Mouse (Mus musculus): Measurements from ENCODE around the gene C1qtnf7. TPM values are rescaled to one million over a fixed set of nuclear protein-coding genes. Genes with fewer than 3 reads are reported as not detected.

C1qtnf7 gene
- polyA plus RNA-seq, 1 experiment, result 0.39 TPM

DNA sequence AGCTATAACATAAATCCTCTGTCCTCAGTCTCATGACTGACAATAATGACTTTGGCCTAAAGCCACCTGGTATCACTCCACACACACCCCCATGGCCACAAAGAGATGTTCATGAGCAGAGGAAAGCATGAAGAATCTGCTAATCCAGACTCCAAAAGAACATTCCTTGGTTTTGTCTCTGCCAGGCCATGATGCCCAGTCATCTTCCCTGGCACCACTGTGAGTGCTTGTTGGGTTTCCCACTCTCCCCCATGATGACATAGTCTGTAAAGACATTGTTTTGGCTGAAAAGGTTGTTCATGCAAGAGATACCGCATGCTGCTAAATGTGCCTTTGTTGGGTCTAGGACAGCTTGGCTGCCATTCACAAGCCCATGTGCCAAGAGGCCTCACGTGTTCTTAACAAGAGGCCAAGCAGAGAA lies 75.0 kb downstream of the C1qtnf7 start:
- H3K4me3 ChIP-seq (replicated peaks; ENCODE audit: insufficient read depth, low read depth, low read length), result no peak overlapping the region
- H3K4me1 ChIP-seq (ENCODE audit: control insufficient read depth, insufficient read depth, low read length), result peaks cover 3% of the 10 kb centered on the region; the same call in 1 of the 2 replicates
- no peak overlapping the region for H3K27ac ChIP-seq (ENCODE audit: insufficient read depth, low read length)
- WGBS, result 18% methylated on average over 2 of the region's 2 CpGs
- DNase-seq, result peak in 1 of 2 experiments; percentile 2
- TF ChIP-seq CTCF (IDR thresholded peaks at IDR 0.05; ENCODE audit: borderline replicate concordance, insufficient read depth, low read depth, low read length) (no peak), POLR2A (IDR thresholded peaks at IDR 0.05; ENCODE audit: borderline replicate concordance, insufficient read depth, low read length) (no peak)
- H3K27me3 ChIP-seq (ENCODE audit: control insufficient read depth, insufficient read depth, low read length), result no peaks in the 10 kb centered on the region

DNA sequence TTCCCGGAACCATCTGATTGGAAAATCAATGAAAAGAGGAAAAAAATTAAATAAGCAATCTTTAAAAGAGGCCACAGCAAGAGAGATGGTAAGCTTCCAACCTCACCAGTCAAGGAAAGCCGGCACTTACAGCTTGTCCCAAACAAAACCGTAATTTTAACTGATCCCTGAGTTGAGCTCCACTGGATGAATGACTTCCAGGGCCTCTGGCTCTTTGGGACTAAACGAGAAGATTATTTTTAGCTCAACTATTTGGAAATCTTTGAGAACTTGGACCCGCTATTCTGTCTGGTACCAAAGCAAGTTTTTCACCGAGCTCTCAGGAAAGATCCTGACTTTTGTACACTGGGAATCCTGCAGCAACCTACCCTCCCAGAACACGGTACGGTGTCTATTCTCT lies 86.3 kb downstream of the C1qtnf7 start:
- WGBS, result 89% methylated on average over 8 of the region's 8 CpGs
- no peak for DNase-seq
- TF ChIP-seq CTCF (IDR thresholded peaks at IDR 0.05; ENCODE audit: borderline replicate concordance, insufficient read depth, low read depth, low read length), result no peak
- no peak for TF ChIP-seq POLR2A (IDR thresholded peaks at IDR 0.05; ENCODE audit: borderline replicate concordance, insufficient read depth, low read length)
- Histone ChIP-seq H3K4me3 (replicated peaks; ENCODE audit: insufficient read depth, low read depth, low read length) (no peak overlapping the region), H3K27me3 (ENCODE audit: control insufficient read depth, insufficient read depth, low read length) (no peaks in the 10 kb centered on the region), H3K27ac (ENCODE audit: insufficient read depth, low read length) (no peak overlapping the region), H3K4me1 (ENCODE audit: control insufficient read depth, insufficient read depth, low read length) (no peaks in the 10 kb centered on the region)

DNA sequence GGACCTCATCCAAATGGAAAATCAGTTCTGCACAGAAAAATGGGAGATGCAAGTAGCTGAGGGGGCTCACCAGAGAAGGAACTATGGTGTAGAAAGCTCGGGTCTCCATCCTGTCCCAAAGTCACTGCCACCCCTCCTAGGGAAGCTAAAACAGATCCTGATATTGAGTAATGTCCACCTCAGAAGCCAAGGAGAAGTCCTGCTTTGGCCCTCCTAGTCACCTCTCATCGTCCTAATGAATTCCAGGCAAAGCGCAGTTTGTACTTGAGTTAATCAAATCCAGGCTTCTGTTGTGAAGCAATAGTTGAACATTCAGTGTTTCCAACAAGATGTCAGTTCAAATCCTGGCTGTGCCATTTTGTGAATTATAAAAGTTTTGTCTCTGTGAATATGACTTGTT lies 87.2 kb downstream of the C1qtnf7 start:
- no peak for DNase-seq
- 92% methylated on average over 3 of the region's 3 CpGs for WGBS
- H3K27ac ChIP-seq (ENCODE audit: insufficient read depth, low read length), result no peak overlapping the region
- H3K4me3 ChIP-seq (replicated peaks; ENCODE audit: insufficient read depth, low read depth, low read length), result no peak overlapping the region
- TF ChIP-seq POLR2A (IDR thresholded peaks at IDR 0.05; ENCODE audit: borderline replicate concordance, insufficient read depth, low read length), result no peak
- no peak for TF ChIP-seq CTCF (IDR thresholded peaks at IDR 0.05; ENCODE audit: borderline replicate concordance, insufficient read depth, low read depth, low read length)
- H3K27me3 ChIP-seq (ENCODE audit: control insufficient read depth, insufficient read depth, low read length), result no peaks in the 10 kb centered on the region
- H3K4me1 ChIP-seq (ENCODE audit: control insufficient read depth, insufficient read depth, low read length), result no peaks in the 10 kb centered on the region

DNA sequence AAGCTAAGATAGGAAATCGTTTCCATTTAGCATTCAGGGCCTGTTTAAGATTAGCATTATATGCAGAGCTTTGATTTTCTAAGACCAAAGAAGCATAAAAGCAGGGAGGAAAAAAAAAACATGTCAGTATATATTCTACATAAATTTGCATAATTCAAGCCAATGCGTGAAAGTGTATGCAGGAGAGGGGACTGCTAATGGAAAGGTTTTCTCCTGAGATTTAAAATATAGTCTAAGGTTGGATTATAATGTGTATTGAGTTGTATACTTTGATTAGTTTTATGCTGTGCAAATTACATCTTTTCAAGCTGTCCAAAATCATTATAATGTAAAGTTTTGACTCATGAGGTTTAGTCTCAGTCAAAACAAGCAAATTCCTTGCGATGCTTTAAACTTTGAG lies 88.2 kb downstream of the C1qtnf7 start:
- H3K27me3 ChIP-seq (ENCODE audit: control insufficient read depth, insufficient read depth, low read length), result no peaks in the 10 kb centered on the region
- H3K4me1 ChIP-seq (ENCODE audit: control insufficient read depth, insufficient read depth, low read length), result no peaks in the 10 kb centered on the region
- no peak overlapping the region for H3K27ac ChIP-seq (ENCODE audit: insufficient read depth, low read length)
- 64% methylated on average over 3 of the region's 3 CpGs for WGBS
- TF ChIP-seq CTCF (IDR thresholded peaks at IDR 0.05; ENCODE audit: borderline replicate concordance, insufficient read depth, low read depth, low read length) (no peak), POLR2A (IDR thresholded peaks at IDR 0.05; ENCODE audit: borderline replicate concordance, insufficient read depth, low read length) (no peak)
- no peak overlapping the region for H3K4me3 ChIP-seq (replicated peaks; ENCODE audit: insufficient read depth, low read depth, low read length)
- no peak for DNase-seq

DNA sequence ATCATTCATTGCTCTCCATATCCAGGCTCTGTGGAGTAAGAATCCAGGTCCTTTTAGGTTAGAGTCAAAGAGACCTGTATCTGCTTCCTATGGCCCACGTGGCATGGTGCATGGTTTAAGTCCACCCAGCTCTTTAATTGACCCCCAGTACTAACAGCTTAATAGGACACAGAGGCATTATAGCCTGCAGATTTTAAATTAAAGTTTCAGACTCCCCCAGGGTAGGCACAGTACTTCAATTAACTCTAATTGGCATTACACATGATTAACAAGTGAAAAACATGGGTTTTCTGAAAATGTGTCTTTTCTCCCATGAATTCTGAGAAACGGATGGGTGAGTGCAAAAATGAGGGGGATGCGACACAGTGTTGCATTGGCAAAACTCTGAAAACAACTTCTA lies 92.7 kb downstream of the C1qtnf7 start:
- no peak for DNase-seq
- Histone ChIP-seq H3K4me3 (replicated peaks; ENCODE audit: insufficient read depth, low read depth, low read length) (no peak overlapping the region), H3K4me1 (ENCODE audit: control insufficient read depth, insufficient read depth, low read length) (no peaks in the 10 kb centered on the region), H3K27ac (ENCODE audit: insufficient read depth, low read length) (no peak overlapping the region), H3K27me3 (ENCODE audit: control insufficient read depth, insufficient read depth, low read length) (no peaks in the 10 kb centered on the region)
- WGBS, result 82% methylated on average over 3 of the region's 3 CpGs
- TF ChIP-seq POLR2A (IDR thresholded peaks at IDR 0.05; ENCODE audit: borderline replicate concordance, insufficient read depth, low read length), result no peak
- TF ChIP-seq CTCF (IDR thresholded peaks at IDR 0.05; ENCODE audit: borderline replicate concordance, insufficient read depth, low read depth, low read length), result no peak

DNA sequence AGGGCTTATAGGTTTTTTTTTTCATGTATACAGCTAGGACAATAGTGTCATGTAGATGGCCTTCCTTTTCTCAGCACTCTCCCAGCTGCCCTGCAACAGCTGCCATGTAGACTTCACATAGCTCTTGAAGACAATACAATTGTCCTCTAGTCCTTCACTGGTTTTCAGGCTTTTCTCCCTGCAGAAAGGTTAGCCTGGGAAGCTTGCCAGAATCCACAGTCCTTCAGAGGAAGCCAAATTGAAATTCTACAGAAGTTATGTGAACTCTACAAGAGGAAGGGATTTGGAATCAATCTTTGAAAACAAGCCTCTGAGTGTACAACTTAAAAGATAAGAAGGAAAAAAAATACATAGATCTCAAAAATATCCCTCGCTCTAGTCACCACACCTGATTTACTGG lies 94.4 kb downstream of the C1qtnf7 start:
- Histone ChIP-seq H3K27ac (ENCODE audit: insufficient read depth, low read length) (no peak overlapping the region), H3K4me1 (ENCODE audit: control insufficient read depth, insufficient read depth, low read length) (no peaks in the 10 kb centered on the region), H3K27me3 (ENCODE audit: control insufficient read depth, insufficient read depth, low read length) (no peaks in the 10 kb centered on the region), H3K4me3 (replicated peaks; ENCODE audit: insufficient read depth, low read depth, low read length) (no peak overlapping the region)
- WGBS, result 94% methylated on average over 1 of the region's 1 CpGs
- DNase-seq, result peak in 1 of 2 experiments; percentile 9
- TF ChIP-seq CTCF (IDR thresholded peaks at IDR 0.05; ENCODE audit: borderline replicate concordance, insufficient read depth, low read depth, low read length) (no peak), POLR2A (IDR thresholded peaks at IDR 0.05; ENCODE audit: borderline replicate concordance, insufficient read depth, low read length) (no peak)

DNA sequence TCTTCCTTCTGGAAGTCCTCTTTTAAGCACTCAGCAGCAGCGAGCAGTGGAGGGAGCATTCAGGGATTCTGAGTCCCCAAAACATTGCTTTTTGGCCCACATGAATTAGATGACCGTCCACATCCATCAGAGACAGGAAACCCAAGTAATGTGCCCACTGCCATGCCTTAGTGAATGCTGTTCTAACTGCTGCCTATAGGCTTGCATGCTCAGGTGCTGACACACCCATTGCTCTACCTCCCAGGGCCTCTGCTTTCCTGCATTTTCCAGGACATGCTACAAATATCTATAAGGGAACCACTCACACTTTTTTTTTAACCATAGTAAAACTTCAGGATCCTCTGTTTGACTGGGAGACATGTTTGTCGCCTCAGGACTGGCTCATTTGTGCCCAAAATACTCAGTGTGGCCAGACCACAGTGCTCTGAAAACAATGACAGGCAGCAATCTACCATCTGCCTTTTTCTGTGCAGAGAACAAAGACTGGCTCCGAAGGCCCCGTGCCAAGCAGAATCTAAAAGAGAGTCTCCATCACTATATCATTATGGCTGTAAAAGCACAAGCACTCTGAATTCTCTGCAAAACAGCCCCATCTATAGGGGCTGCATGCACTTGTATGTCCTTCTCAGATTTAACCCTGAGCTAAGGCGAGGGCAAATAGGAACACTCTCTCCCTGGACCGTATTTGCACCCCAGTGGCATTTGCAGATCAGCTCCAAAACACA lies 106.4 kb downstream of the C1qtnf7 start:
- Histone ChIP-seq H3K27ac (ENCODE audit: insufficient read depth, low read length) (no peak overlapping the region), H3K4me3 (replicated peaks; ENCODE audit: insufficient read depth, low read depth, low read length) (no peak overlapping the region), H3K27me3 (ENCODE audit: control insufficient read depth, insufficient read depth, low read length) (no peaks in the 10 kb centered on the region), H3K4me1 (ENCODE audit: control insufficient read depth, insufficient read depth, low read length) (no peaks in the 10 kb centered on the region)
- DNase-seq, result no peak
- TF ChIP-seq CTCF (IDR thresholded peaks at IDR 0.05; ENCODE audit: borderline replicate concordance, insufficient read depth, low read depth, low read length), result no peak
- no peak for TF ChIP-seq POLR2A (IDR thresholded peaks at IDR 0.05; ENCODE audit: borderline replicate concordance, insufficient read depth, low read length)
- WGBS, result 37% methylated on average over 7 of the region's 7 CpGs

DNA sequence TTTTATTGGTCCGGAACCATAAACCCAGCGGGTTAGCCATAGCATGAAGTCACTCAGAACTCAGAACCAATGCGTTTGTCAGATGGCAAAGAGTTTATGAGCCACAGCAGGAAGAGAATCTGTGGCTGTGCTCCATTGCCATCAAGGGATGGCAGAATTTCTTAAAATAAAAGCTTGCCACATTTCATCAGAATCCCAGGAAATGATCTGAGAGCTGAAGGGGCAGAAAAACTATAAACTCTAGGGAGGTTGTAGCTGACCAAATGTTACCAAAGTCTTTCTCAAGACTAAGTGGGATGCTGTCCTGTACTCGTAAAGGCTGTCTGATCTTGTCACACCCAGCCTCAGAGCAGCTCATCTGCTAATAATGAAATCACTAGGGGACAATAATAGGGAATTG lies 110.1 kb downstream of the C1qtnf7 start:
- no peak overlapping the region for H3K27ac ChIP-seq (ENCODE audit: insufficient read depth, low read length)
- WGBS, result 51% methylated on average over 4 of the region's 4 CpGs
- no peaks in the 10 kb centered on the region for H3K4me1 ChIP-seq (ENCODE audit: control insufficient read depth, insufficient read depth, low read length)
- H3K4me3 ChIP-seq (replicated peaks; ENCODE audit: insufficient read depth, low read depth, low read length), result no peak overlapping the region
- no peak for DNase-seq
- TF ChIP-seq POLR2A (IDR thresholded peaks at IDR 0.05; ENCODE audit: borderline replicate concordance, insufficient read depth, low read length) (no peak), CTCF (IDR thresholded peaks at IDR 0.05; ENCODE audit: borderline replicate concordance, insufficient read depth, low read depth, low read length) (no peak)
- no peaks in the 10 kb centered on the region for H3K27me3 ChIP-seq (ENCODE audit: control insufficient read depth, insufficient read depth, low read length)

Data from cerebellum, adult 2 months (tissue).